In genomic region chr5:134551233-134552109, GRCm38 (mm10) we compare ENCODE assay signal across 8 mouse cellular contexts. TPM values are rescaled to one million over a fixed set of nuclear protein-coding genes. Genes with fewer than 3 reads are reported as not detected.
DNase-seq lines count a peak whose midpoint lies in the region; ATAC-seq and TF ChIP-seq lines count a peak whose summit lies in the region.

No protein-coding gene starts in this region.

- TF ChIP-seq EP300 in lung, postnatal 0 days (IDR thresholded peaks at IDR 0.05) = 0 out of 2 replicates have a peak, but pooled peaks have one; percentile 14

- no peaks in the 10 kb centered on the region for H3K9me3 ChIP-seq in forebrain, embryonic 12.5 days
- no peaks in the 10 kb centered on the region for H3K9me3 ChIP-seq in lung, postnatal 0 days (ENCODE audit: low read length)

- no peaks in the 10 kb centered on the region for H3K27me3 ChIP-seq in forebrain, embryonic 12.5 days
- H3K27me3 ChIP-seq in lung, postnatal 0 days (replicated peaks; ENCODE audit: insufficient read depth, low read length) = no peaks in the 10 kb centered on the region

- no peaks in the 10 kb centered on the region for H3K36me3 ChIP-seq in forebrain, embryonic 12.5 days (replicated peaks)
- no peaks in the 10 kb centered on the region for H3K36me3 ChIP-seq in lung, postnatal 0 days (ENCODE audit: insufficient read depth, low read length)

- H3K4me2 ChIP-seq in forebrain, embryonic 12.5 days = peak overlapping the region; percentile 87
- peak overlapping the region; percentile 86 for H3K4me2 ChIP-seq in lung, postnatal 0 days (replicated peaks; ENCODE audit: low read depth, low read length)

- intact Hi-C loops in heart, postnatal 25 days (cut with DNase I) = loop anchor here (1.0 kb wide), 1 partner anchor 21 kb away; no protein-coding TSS in a partner anchor
- intact Hi-C loops in heart, postnatal 14 days (cut with DNase I) = no loop called here

- peak overlapping the region; percentile 86 for H3K9ac ChIP-seq in forebrain, embryonic 12.5 days
- peak overlapping the region; percentile 76 for H3K9ac ChIP-seq in lung, postnatal 0 days (replicated peaks; ENCODE audit: low read depth)

- H3K4me1 ChIP-seq in forebrain, embryonic 12.5 days = peaks cover 68% of the 10 kb centered on the region
- H3K4me1 ChIP-seq in lung, postnatal 0 days (ENCODE audit: insufficient read depth, low read depth, low read length) = peaks cover 23% of the 10 kb centered on the region; the same call in 1 of the 2 replicates

- peak; percentile 97 for DNase-seq in heart, adult 11 months
- no peak for DNase-seq in heart, postnatal 25 days (ENCODE audit: low spot score)
- DNase-seq in brain, adult 2 months (ENCODE audit: low read depth, low spot score) = peak; percentile 78
- DNase-seq in heart, postnatal 14 days = peak; percentile 46
- DNase-seq in kidney, postnatal 36 days = peak; percentile 64 to 68
- peak; percentile 55 for DNase-seq in lung, postnatal 0 days (ENCODE audit: low spot score)
- DNase-seq in right cerebral cortex, adult 18-20 months = peak; percentile 54

- no peak for TF ChIP-seq CTCF in lung, postnatal 0 days (IDR thresholded peaks at IDR 0.05)

- peak; percentile 39 for ATAC-seq in forebrain, embryonic 12.5 days (ENCODE audit: low FRiP score)
- no peak; the same call in 1 of the 2 replicates for ATAC-seq in lung, postnatal 0 days

- 1% methylated on average over 52 of the region's 52 CpGs for WGBS in forebrain, embryonic 12.5 days
- 3% methylated on average over 49 of the region's 52 CpGs for WGBS in lung, postnatal 0 days

- peak overlapping the region; percentile 98 for H3K27ac ChIP-seq in forebrain, embryonic 12.5 days
- peak overlapping the region; percentile 87 for H3K27ac ChIP-seq in lung, postnatal 0 days (ENCODE audit: low read length)

- H3K4me3 ChIP-seq in forebrain, embryonic 12.5 days (replicated peaks) = peak overlapping the region; percentile 70
- H3K4me3 ChIP-seq in lung, postnatal 0 days (ENCODE audit: low read depth, low read length) = peak overlapping the region; percentile 69

RNA-seq across cellular contexts. Expression of gene Clip2, which starts 0.8 kb away (rescaled TPM):
- total RNA-seq in heart, postnatal 25 days (2021) = 1 to 10 TPM; 6.9 to 7.9 TPM
- polyA plus RNA-seq in forebrain, embryonic 12.5 days (2016; fragmentation: Nextera tagmentation; extraction: Ambion mirVana) = 9.8 and 11.1 TPM in 2 replicates
- 10 to 100 TPM; 10.2 to 10.3 TPM for total RNA-seq in heart, postnatal 14 days (2021)
- 3.0 and 4.1 TPM in 2 replicates for polyA plus RNA-seq in lung, postnatal 0 days (2015; fragmentation: Nextera tagmentation; extraction: Ambion mirVana)

RNA-seq across cellular contexts. Expression of gene Syna, which starts 8.5 kb away (rescaled TPM):
- not detected for total RNA-seq in heart, postnatal 25 days (2021)
- 0.14 and 0.27 TPM in 2 replicates for polyA plus RNA-seq in forebrain, embryonic 12.5 days (2016; fragmentation: Nextera tagmentation; extraction: Ambion mirVana)
- not detected for total RNA-seq in heart, postnatal 14 days (2021)
- 0.24 and 0.67 TPM in 2 replicates for polyA plus RNA-seq in lung, postnatal 0 days (2015; fragmentation: Nextera tagmentation; extraction: Ambion mirVana)

RNA-seq across cellular contexts. Expression of gene Rfc2, which starts 29.7 kb away (rescaled TPM):
- 10 to 100 TPM; 24.8 TPM for total RNA-seq in heart, postnatal 25 days (2021)
- polyA plus RNA-seq in forebrain, embryonic 12.5 days (2016; fragmentation: Nextera tagmentation; extraction: Ambion mirVana) = 305 and 325 TPM in 2 replicates
- total RNA-seq in heart, postnatal 14 days (2021) = 10 to 100 TPM; 26.5 to 28.3 TPM
- 84.4 and 95.9 TPM in 2 replicates for polyA plus RNA-seq in lung, postnatal 0 days (2015; fragmentation: Nextera tagmentation; extraction: Ambion mirVana)
